Mouse (Mus musculus): ENCODE data around the gene Sccpdh.

- TF ChIP-seq CTCF (IDR thresholded peaks at IDR 0.05; ENCODE audit: low read depth, low read length), result peak; percentile 88
- TF ChIP-seq POLR2A (IDR thresholded peaks at IDR 0.05; ENCODE audit: borderline replicate concordance, low read depth, low read length), result no peak
Observed at GRCm38 (mm10) chr1:179734500-179735474, 66.8 kb downstream of the Sccpdh start.
